Mouse (Mus musculus) E14TG2a.4 (cell line): ENCODE data around the gene Tmc8.

Experiments used
- CTCF ChIP-seq: conservative IDR thresholded peaks from 2 replicates; pipeline ENCODE4 v1.5.1; 2014; ENCODE audit warnings: low read length
- POU5F1 ChIP-seq: IDR thresholded peaks from 2 replicates; pipeline ENCODE4 v1.6.1; 2014; ENCODE audit warnings: low read length, borderline replicate concordance

- TF ChIP-seq CTCF, result no peak
- no peak for TF ChIP-seq POU5F1
Measured at GRCm38 (mm10) chr11:117840910-117841309, 59.0 kb downstream of the Tmc8 start.
